7 mouse cellular contexts compared by ENCODE assay signal in genomic region chr10:53629247-53629917, GRCm38 (mm10). TPM values are rescaled to one million over a fixed set of nuclear protein-coding genes. Genes with fewer than 3 reads are reported as not detected.
A peak's percentile ranks its signal among the peaks of the same experiment; 100 is the strongest.
DNase-seq lines count a peak whose midpoint lies in the region; ATAC-seq lines count a peak whose summit lies in the region.

No protein-coding gene starts in this region.

- no peaks in the 10 kb centered on the region for H3K9me3 ChIP-seq in intestine, embryonic 16.5 days (ENCODE audit: control insufficient read depth, low read length)
- no peaks in the 10 kb centered on the region for H3K9me3 ChIP-seq in midbrain, embryonic 11.5 days (ENCODE audit: control insufficient read depth, low read length)

- H3K27ac ChIP-seq in intestine, embryonic 16.5 days (ENCODE audit: low read length), result peak overlapping the region; percentile 96
- peak overlapping the region; percentile 89 for H3K27ac ChIP-seq in midbrain, embryonic 11.5 days (ENCODE audit: low read depth, low read length)

- peak; percentile 86 for ATAC-seq in intestine, embryonic 16.5 days
- ATAC-seq in midbrain, embryonic 11.5 days (ENCODE audit: low FRiP score), result peak; percentile 90

- H3K4me1 ChIP-seq in intestine, embryonic 16.5 days (ENCODE audit: control insufficient read depth, insufficient read depth, low read length), result peaks cover 3% of the 10 kb centered on the region; the same call in 1 of the 2 replicates
- H3K4me1 ChIP-seq in midbrain, embryonic 11.5 days (ENCODE audit: control insufficient read depth, insufficient read depth, low read length), result peaks cover 2% of the 10 kb centered on the region; the same call in 1 of the 2 replicates

- no peaks in the 10 kb centered on the region for H3K27me3 ChIP-seq in intestine, embryonic 16.5 days (replicated peaks; ENCODE audit: control insufficient read depth, insufficient read depth, low read length)
- no peaks in the 10 kb centered on the region for H3K27me3 ChIP-seq in midbrain, embryonic 11.5 days (ENCODE audit: control insufficient read depth, insufficient read depth, low read length)

- under 1% methylated on average over 67 of the region's 67 CpGs for WGBS in intestine, embryonic 16.5 days
- WGBS in midbrain, embryonic 11.5 days, result under 1% methylated on average over 67 of the region's 67 CpGs

- H3K4me3 ChIP-seq in intestine, embryonic 16.5 days (ENCODE audit: low read length), result peak overlapping the region; percentile 77
- H3K4me3 ChIP-seq in midbrain, embryonic 11.5 days (ENCODE audit: low read depth, low read length), result peak overlapping the region; percentile 68

- no peaks in the 10 kb centered on the region; the same call in 1 of the 2 replicates for H3K36me3 ChIP-seq in intestine, embryonic 16.5 days (ENCODE audit: control insufficient read depth, insufficient read depth, low read length)
- no peaks in the 10 kb centered on the region for H3K36me3 ChIP-seq in midbrain, embryonic 11.5 days (ENCODE audit: control insufficient read depth, insufficient read depth, low read length)

- peak overlapping the region; percentile 88 for H3K9ac ChIP-seq in intestine, embryonic 16.5 days (ENCODE audit: low read depth, low read length)
- H3K9ac ChIP-seq in midbrain, embryonic 11.5 days (ENCODE audit: low read length), result peak overlapping the region; percentile 82

- intact Hi-C loops in gastrocnemius, postnatal 36 days (cut with DNase I), result loop anchor here (2.0 kb wide), 1 partner anchor 31 kb away; no protein-coding TSS in a partner anchor
- intact Hi-C loops in left cerebral cortex, postnatal 36 days (cut with DNase I), result no loop called here

- H3K4me2 ChIP-seq in intestine, embryonic 16.5 days (ENCODE audit: low read depth, low read length), result peak overlapping the region; percentile 53
- H3K4me2 ChIP-seq in midbrain, embryonic 11.5 days, result peak overlapping the region; percentile 30

- peak; percentile 89 to 90 for DNase-seq in adrenal gland, adult 18-20 months (ENCODE audit: low spot score in 2 of 2)
- DNase-seq in embryo, embryonic 11 days, result peak; percentile 96
- DNase-seq in gastrocnemius, postnatal 36 days, result peak; percentile 76 to 84
- DNase-seq in left cerebral cortex, postnatal 36 days (ENCODE audit: low spot score in 2 of 2), result peak; percentile 84 to 88
- peak; percentile 99 for DNase-seq in midbrain, embryonic 11.5 days (ENCODE audit: low spot score, missing footprints)
- peak; percentile 45 for DNase-seq in skeletal muscle tissue, adult 2 months (ENCODE audit: low read depth, low spot score)

RNA-seq across cellular contexts. Expression of gene Mcm9, which starts 0.9 kb away (rescaled TPM):
- total RNA-seq in adrenal gland, adult 18-20 months (2021), result 1 to 10 TPM; 5.9 to 8.2 TPM
- 1 to 10 TPM in 1 of 2 experiments, under 1 TPM in 1; 0.81 to 1.2 TPM for total RNA-seq in gastrocnemius, postnatal 36 days (2021)
- polyA plus RNA-seq in intestine, embryonic 16.5 days (2015; fragmentation: Nextera tagmentation; extraction: Ambion mirVana), result 5.6 and 5.8 TPM in 2 replicates
- 1 to 10 TPM; 5.8 to 6.3 TPM for total RNA-seq in left cerebral cortex, postnatal 36 days (2021)
- polyA plus RNA-seq in midbrain, embryonic 11.5 days (2014; fragmentation: Nextera tagmentation; extraction: Ambion mirVana), result 16.3 and 16.8 TPM in 2 replicates

RNA-seq across cellular contexts. Expression of gene Asf1a, which starts 32.8 kb away (rescaled TPM):
- total RNA-seq in adrenal gland, adult 18-20 months (2021), result 10 to 100 TPM; 27.2 to 29.9 TPM
- 10 to 100 TPM; 17.4 to 23.4 TPM for total RNA-seq in gastrocnemius, postnatal 36 days (2021)
- 65.1 and 71.2 TPM in 2 replicates for polyA plus RNA-seq in intestine, embryonic 16.5 days (2015; fragmentation: Nextera tagmentation; extraction: Ambion mirVana)
- 10 to 100 TPM; 16.6 to 21.6 TPM for total RNA-seq in left cerebral cortex, postnatal 36 days (2021)
- polyA plus RNA-seq in midbrain, embryonic 11.5 days (2014; fragmentation: Nextera tagmentation; extraction: Ambion mirVana), result 178 and 194 TPM in 2 replicates

Comparison
In these comparisons a context has a peak if more than half of its experiments do, and no peak if none do; other contexts are left out.
1. Peak in every context shown above with its lines: DNase-seq, ATAC-seq, H3K4me3 ChIP-seq and H3K27ac ChIP-seq.
2. DNase-seq: peak in every context shown above with its lines; median percentile 99 in midbrain, embryonic 11.5 days; 96 in embryo, embryonic 11 days; 90 in adrenal gland, adult 18-20 months; 86 in left cerebral cortex, postnatal 36 days; 80 in gastrocnemius, postnatal 36 days; 45 in skeletal muscle tissue, adult 2 months.